Mouse (Mus musculus) neural tube, embryonic 10.5 days (tissue): ENCODE measurements around the gene Prrc2b.

ENCODE experiments used
- DNase-seq: peaks from one replicate; pipeline ENCODE4 v3.0.0-alpha.2; 2017; ENCODE audit warnings: low spot score; ENCODE audit errors: extremely low spot score

Gene Prrc2b

GRCm38 (mm10) chr2:32275823-32276222 lies 124.9 kb downstream of the Prrc2b start:
- DNase-seq = no peak

GRCm38 (mm10) chr2:32282289-32282688 lies 131.4 kb downstream of the Prrc2b start:
- DNase-seq = no peak

- DNase-seq = no peak
These were observed 131.8 kb downstream of the Prrc2b start for GRCm38 (mm10) chr2:32282727-32283126.

- no peak for DNase-seq
These were observed 133.1 kb downstream of the Prrc2b start for GRCm38 (mm10) chr2:32283986-32284385.
